Mouse (Mus musculus) embryo, embryonic 10 days (tissue): ENCODE results near the gene Itpk1.

ENCODE experiments used
- DNase-seq: peaks from one replicate; pipeline ENCODE4 v3.0.0-alpha.2; 2015; ENCODE audit warnings: low spot score

Itpk1 gene

GRCm38 (mm10) chr12:102590711-102591360, 113.9 kb downstream of the Itpk1 start:
- no peak for DNase-seq

GRCm38 (mm10) chr12:102587106-102587505, 117.6 kb downstream of the Itpk1 start:
- DNase-seq: no peak

- DNase-seq: no peak
These were observed 118.3 kb downstream of the Itpk1 start for GRCm38 (mm10) chr12:102586286-102586881.

GRCm38 (mm10) chr12:102585390-102585789, 119.3 kb downstream of the Itpk1 start:
- no peak for DNase-seq

GRCm38 (mm10) chr12:102582441-102582840, 122.3 kb downstream of the Itpk1 start:
- no peak for DNase-seq

DNA sequence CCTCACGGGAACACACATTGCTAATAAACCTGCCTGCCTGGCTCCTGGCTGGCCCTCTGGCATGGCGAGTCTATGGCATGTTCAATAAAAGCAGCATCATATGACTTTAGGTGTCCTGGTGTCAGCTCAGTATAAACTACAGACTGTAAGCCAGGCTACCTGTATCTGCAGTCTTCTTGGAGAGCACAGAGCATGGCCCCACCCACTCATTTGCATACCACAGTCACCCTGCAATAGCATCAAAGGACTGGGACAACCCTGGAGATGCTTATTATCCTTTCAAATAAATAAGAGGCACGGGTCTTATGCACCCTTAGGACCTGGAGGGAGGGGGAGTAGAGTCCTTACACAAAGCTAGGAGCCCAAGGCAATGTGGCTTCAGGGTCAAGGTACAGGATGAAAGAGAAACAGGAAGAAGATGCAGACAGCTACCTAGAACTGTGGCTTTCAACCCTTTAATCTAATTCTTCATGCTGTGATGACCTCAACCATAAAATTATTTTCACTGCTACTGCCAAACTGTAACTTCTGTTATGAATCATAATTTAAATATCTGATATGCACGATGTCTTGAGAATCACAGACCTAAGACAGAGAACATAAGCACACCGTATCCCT, 123.0 kb downstream of the Itpk1 start:
- DNase-seq: no peak

DNA sequence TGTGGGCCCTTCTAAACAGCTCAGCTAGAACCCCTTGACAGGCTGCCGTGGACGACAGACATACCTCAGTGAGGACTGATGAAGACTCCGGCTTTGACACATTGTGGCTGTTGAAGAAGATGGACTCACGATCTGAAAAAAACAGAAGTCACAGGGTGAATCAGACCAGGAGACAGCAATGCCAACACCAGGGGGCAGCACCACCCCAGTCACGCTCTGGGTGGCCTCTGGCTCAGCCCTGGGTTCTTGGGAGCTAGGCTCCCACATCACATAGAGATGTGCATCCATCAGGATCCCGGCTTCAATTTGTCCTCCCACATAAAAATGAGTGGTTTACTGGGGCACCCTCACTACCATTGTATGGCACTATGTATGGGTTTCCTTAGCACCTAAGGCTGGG, 125.7 kb downstream of the Itpk1 start:
- peak; percentile 74 for DNase-seq

DNA sequence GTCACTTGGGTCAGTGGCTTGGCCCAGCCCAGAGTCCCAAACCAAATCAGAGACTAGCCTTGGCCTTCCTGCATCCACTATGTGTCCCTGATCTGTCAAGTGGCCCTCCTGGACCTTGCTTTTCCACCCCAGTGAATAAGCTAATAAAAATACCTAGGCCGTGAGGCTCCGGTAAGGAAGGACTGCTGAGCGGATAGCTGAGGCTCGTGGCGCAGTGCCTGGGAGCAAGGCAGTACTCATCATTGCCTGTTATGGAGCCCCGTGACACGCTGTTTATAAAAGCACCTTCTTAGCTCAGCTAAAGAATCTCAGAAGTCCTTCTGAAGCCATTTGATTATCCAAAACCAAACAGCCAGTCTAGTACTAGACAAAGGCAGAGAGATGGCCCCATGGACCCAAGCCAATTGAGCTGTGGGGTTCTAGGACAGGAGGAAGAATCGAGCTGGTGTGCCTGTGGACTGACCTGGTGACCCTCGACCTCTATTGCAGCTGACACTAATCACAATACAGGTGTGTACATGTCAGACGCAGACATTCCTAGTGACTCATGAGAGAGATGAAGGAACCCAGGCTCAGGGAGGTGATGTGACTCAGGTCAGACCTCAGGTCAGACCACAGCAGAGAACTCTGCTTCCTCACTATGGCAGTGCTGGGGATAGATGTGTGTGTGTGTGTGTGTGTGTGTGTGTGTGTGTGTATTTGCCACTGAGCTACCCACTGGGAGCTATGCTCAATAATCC, 127.9 kb downstream of the Itpk1 start:
- no peak for DNase-seq

DNA sequence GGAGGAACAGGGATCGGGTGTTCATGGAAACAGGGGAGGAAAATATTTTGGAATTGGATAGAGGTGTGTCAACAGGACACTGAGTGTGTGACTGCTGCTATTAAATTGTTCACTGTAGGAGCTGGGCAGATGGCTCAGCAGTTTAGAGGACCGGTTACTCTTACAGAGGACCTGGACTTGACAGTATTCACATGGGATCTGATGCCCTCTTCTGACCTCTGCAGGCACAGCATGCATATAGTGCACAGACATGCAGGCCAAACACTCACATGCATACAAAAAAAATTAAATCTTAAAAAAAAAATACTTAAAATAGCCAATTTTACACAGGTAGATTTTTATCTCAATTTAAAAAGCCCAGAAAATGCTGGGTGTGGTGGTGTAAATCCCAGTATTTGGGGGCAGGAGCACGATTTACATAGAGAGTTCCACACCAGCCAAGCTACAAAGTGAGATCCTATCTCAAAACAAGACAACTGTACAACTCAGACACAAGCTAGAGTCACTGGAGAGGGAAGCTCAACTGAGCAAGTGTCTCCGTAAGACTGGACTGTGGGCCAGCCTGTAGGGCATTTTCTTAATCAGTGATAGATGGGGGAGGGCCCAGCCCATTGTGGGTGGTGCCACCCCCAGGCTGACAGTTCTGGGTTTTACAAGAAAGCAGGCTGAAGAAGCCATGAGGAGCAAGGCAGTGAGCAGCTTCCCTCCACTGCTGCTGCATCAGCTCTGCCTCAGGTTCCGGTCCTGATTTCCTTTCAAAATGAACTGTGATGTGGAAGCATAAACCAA, 129.0 kb downstream of the Itpk1 start:
- no peak for DNase-seq

DNA sequence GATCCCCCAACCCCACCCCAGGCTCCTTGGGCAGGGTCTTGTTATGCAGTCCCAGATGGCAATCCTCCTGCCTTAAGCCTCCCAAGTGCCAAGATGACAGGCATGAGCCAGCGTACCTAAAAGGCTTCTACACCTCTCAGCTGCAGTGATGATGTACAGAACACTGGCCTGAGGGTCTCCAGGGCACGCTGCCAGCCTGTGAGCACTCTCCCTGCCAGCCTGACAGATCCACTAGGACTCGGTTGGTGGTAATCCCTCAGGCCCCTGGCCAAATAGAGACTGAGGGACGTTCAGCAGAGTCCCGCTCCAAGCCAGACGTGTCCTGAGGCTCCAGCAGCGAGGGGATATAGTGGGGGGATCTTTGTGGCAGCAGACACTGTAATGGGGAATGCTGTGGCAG, 131.7 kb downstream of the Itpk1 start:
- no peak for DNase-seq

GRCm38 (mm10) chr12:102571666-102572065, 133.1 kb downstream of the Itpk1 start:
- DNase-seq: no peak

GRCm38 (mm10) chr12:102570734-102571133, 134.0 kb downstream of the Itpk1 start:
- DNase-seq: no peak

- no peak for DNase-seq
These were observed 134.6 kb downstream of the Itpk1 start for GRCm38 (mm10) chr12:102570111-102570510.

DNA sequence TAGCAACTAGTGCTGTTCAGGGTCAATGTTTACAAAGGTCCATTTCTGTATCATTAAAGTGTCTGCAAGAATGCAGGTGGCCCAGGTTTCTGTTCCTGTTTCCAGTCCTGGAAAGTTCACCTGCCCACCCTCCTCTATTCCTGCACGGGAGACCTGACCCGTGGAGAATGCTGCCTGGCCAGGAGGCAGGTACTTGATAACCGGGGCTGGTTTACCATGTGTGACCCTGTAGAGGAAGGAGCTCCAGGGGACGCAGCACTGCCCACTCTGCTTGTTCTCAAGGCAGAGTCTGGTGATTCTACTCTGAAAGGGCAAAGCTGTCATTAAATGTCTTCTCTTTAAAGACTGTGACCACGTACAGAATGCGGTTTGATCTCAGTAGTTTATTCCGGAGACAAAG, 136.5 kb downstream of the Itpk1 start:
- DNase-seq: no peak

GRCm38 (mm10) chr12:102566951-102567350, 137.8 kb downstream of the Itpk1 start:
- no peak for DNase-seq

DNA sequence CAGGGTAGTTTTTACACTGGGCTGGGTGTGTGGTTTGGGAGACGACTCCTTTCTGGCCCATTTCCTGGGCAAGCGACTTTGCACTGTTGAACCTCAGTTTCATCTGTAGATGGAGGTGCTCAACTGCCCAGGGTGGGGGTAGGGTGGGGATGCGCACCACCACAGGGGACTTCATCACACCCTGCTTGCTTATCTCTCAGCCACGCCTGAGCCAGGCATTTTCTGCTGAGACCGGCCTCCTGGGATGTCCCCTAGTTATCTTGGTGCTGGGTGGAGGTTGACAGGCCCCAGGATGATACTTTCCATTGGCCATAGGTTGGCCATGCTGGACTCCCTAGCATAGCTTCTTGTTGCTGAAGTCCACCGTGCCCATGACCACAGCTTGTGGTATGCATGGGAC, 139.6 kb downstream of the Itpk1 start:
- no peak for DNase-seq

DNA sequence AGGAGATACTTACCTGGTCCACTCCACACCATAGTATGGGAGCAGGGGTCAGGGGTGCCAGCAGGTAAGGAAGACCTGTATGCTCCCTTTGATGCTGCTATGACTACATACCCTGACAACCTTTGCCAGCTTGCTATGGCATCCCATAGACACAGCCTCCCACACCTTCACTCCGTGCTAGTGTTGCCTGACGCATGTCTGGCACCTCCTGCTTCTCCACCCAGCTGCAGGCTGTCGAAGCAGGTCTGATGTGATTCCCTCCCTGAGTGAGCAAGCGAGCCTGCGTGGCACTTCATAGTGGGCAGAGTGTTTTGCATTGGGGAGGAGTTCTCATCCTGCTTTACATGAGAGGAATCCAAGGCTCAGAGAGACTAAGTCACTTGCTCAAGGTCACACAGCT, 147.4 kb downstream of the Itpk1 start:
- DNase-seq: no peak

- DNase-seq: no peak
These were observed 148.9 kb downstream of the Itpk1 start for GRCm38 (mm10) chr12:102555850-102556249.

- peak; percentile 94 for DNase-seq
These were observed 149.8 kb downstream of the Itpk1 start, which contains the start of gene Chga for GRCm38 (mm10) chr12:102554721-102555516. Chga (plus strand) TSS chr12:102554969.

GRCm38 (mm10) chr12:102553705-102554275, 150.9 kb downstream of the Itpk1 start:
- no peak for DNase-seq

DNA sequence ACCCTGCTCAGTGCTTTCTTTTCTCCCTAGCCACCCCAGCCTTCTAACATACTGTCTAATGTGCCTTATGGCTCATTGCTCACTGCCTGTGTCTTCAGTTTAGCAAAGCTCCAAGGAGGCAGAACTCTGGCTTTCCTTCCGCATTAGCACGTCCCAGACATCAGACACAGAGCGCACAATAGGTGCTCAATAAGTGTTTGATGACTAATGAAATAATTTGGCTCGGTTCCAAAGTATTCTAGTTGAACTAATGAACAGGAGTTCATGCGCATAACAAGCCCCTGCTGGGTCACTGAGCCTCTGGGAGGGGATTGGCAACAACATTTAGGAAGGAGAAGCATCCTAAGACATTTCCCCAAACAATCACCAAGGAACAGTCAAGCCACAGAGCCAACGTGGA, 152.7 kb downstream of the Itpk1 start:
- no peak for DNase-seq
